Mouse (Mus musculus) spleen, postnatal 10 days (tissue): Measurements from ENCODE around the gene Ildr1.

Source experiments
- DNase-seq, 2 experiments: peaks; one replicate each; pipeline ENCODE4 v3.0.0; 2021 to 2022; ENCODE audit warnings: low spot score in 2 of 2

Ildr1 gene

GRCm38 (mm10) chr16:36700484-36700883, 6.7 kb downstream of the Ildr1 start:
- DNase-seq: no peak

- DNase-seq: no peak
Observed at GRCm38 (mm10) chr16:36707702-36708423, 14.1 kb downstream of the Ildr1 start.

DNA sequence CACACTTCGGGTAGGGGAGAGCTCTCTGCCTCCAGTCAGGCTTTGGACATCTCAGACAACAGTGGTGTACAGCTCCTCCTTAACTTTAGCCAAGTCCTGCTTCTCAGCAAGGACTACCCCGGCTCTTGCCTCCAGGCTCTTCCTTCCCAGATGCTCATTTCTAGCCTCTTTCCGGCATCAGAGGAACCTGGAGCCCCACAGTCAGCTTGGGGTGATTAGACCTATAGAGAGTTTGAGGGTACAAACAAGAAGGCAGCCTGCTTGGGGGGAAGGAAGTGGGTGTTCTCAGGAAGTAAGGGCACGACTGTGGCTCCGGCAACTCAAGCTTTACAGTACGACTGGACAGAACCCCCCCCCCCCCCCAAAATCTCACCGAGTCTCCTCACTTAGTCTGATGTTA, 15.0 kb downstream of the Ildr1 start:
- DNase-seq: no peak

DNA sequence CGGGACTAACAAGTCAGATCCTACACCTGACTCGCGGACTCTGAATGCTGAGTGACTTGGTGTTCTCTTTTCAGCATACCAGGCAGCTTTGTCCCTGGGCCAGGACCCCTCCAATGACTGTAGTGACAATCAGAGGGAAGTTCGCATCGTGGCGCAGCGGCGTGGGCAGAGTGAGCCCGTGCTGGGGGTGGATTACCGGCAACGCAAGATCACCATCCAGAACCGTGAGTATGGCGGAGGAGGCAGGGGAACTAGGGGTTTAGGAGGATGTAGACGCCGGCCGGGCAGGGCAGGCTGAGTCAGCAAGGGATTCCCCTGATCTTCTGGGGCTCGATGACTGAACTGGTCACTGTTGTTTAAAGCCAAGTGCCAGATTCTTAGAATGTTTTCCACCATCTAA, 15.6 kb downstream of the Ildr1 start:
- DNase-seq: peak in 1 of 2 experiments; percentile 47

- peak in 1 of 2 experiments; percentile 41 for DNase-seq
Observed at GRCm38 (mm10) chr16:36710794-36711193, 17.0 kb downstream of the Ildr1 start.

DNA sequence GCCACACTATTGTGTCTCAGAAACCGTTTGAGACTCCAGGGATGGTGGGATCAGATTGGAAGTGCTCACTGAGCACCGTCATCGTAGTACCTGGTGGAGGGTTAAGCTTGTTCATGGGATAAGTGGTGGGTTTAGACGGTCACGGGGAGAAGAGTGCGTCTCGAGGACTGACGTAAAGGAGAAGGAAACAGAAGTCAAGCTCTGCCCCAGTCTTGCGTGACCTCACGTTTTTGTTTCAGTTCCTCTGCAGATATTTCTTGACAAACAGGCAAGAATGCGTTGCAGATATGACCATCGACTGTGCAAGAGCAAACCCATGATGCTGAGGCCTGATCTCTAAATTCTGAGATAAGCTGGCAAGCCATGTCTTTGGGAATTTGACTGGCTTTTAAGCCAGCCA, 18.0 kb downstream of the Ildr1 start:
- DNase-seq: peak in 1 of 2 experiments; percentile 62

DNA sequence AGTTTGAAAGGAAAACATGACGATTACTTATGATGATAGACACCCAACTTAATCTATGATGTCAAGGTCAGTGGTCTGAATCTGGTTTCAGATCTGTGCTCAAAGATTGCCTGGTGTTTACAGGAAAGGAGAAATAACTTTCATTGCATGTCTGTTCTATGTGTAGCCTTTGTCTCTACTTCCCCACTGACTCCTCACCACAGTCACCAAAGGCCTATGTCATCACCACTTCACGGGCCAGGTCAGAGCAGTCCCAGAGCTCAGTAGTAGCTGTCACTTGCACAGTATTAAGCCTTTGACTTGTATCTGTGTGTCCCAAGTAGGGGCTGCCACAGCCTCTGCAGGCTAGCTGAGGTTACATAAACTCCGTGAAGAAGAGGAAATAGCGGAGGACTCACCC, 23.7 kb downstream of the Ildr1 start:
- no peak for DNase-seq

DNA sequence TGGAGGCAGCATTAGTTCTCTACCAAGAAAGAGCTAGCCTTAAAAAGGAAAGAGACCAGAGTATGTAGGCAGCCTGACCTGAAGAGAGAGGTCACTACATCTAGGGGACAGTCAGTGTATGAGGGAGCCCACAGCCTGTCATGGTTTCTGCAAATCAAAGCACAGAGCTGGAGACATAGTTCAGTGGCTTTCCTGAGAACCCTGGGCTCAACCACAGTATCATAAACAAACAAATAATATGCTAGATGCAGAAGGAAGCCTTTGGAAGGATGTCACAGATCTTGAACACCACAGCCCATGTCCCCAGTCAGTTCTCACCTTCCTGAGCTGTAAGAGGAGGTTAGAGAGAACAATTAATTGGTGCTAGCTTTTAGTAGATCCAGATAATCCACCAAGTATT, 24.9 kb downstream of the Ildr1 start:
- DNase-seq: no peak

GRCm38 (mm10) chr16:36720194-36721055, 26.6 kb downstream of the Ildr1 start:
- DNase-seq: no peak

GRCm38 (mm10) chr16:36722739-36723138, 29.0 kb downstream of the Ildr1 start:
- DNase-seq: no peak

DNA sequence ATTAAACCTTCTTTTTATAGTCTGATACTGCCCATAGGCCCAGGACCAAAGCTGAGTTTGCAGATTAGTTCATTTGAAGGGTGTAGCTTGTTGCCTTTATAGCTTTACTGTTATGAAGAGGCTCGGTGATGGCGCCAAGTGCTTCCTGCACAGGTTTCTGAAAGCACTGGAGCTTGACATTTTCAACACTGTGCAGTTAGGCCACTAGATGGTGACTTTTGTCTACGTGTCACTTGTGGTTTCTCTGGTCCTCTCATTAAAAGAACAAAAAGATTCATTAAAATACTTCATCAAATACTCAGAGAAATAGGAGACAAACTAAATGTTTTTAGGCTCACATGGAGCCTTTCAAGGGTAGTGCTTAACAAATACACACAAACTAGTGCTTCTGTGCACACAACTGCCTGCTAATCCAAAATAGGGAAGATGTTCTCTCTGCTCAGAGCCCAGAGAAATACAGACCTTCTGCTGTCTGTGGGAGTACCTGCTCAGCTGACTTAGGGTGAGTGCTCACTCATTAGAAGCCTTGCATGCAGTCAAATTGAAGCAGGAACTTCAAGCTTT, 30.2 kb downstream of the Ildr1 start:
- DNase-seq: no peak

- DNase-seq: no peak
Observed at GRCm38 (mm10) chr16:36728959-36729358, 35.2 kb downstream of the Ildr1 start.

GRCm38 (mm10) chr16:36732572-36732971, 38.8 kb downstream of the Ildr1 start:
- DNase-seq: no peak

DNA sequence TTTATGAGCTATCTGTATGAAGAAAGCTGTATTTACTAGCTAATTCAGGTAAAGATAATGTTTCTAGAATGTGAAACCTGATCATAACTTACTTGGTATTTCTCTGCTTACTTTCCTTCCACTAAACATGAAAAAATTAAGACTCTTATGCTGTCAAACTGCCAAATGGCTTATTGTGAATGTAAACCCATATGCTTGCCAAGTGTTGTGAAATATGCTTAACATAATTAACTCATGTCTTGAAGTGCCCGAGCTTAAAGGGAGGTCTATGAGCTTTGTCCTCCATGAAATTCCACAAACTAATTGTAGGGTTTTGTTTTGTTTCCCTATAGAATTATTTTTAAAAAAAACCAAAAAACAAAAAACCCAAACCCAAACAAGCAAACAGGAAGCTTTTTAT, 40.0 kb downstream of the Ildr1 start:
- no peak for DNase-seq

GRCm38 (mm10) chr16:36735421-36735820, 41.6 kb downstream of the Ildr1 start:
- no peak for DNase-seq

DNA sequence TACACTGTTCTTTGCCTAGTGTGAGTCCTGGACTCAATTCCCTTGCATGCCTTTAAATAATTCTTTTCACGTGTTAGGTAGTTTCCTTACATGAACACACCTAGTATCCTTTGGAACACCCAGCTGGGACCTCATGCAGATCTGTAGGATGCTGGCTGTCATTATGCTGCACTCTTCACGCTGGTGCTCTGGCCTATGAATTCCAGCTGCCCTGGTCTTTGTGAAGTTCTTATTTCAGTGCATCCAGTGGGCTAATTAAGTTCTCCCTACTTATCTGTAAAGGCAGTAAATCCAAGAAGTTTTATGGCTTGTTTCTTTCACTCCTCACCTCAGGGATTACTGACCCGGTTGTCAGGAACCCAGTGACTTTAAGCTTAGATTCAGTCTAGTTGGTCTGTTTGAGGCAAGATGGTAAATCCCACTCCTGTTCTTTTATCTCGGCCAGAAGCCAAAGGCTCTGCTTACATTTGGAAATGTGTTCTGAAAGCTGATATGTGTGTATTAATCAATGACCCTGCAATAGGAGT, 45.7 kb downstream of the Ildr1 start:
- no peak for DNase-seq

- no peak for DNase-seq
Observed at GRCm38 (mm10) chr16:36743580-36743979, 49.8 kb downstream of the Ildr1 start.

DNA sequence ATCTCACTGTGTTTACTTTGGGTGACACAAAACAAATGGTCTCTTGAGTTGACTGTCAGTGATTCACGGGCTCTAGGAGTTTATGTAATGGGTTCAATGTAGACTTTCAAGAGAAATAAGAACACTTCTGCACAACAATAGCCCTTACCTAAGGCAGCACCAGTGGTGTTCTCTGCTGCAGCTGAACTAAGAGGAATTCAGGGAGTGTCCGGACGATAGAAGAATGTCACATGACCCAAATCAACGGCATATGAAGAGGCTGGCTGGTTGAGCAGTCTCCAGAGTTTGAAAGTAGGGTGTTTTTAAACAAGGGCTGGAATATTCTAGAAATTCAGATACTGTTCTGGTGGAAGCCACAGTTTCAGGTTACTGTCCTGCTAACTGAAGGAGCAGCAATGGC, 53.3 kb downstream of the Ildr1 start:
- DNase-seq: no peak

DNA sequence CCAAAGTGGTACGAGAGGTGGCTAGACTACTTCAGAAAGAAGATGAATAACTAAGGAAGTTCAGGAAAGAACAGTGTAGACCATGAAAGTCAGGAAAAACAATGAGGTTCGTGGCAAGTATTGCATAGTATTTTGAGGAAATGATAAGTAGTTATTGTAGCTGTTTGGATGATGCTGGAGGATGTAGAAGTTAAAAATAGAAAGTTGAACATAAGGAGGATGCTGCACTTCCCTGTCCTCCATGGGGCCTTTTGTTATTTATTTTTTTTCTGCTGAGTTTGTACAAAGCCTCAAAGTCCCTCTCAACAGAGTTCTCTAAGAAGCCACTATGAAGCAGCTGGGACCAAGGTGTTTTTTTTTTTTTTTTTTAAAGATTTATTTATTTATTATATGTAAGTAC, 54.0 kb downstream of the Ildr1 start:
- no peak for DNase-seq

GRCm38 (mm10) chr16:36751979-36752378, 58.2 kb downstream of the Ildr1 start:
- no peak for DNase-seq

- DNase-seq: peak in 1 of 2 experiments; percentile 20
Observed at GRCm38 (mm10) chr16:36770191-36770771, 76.5 kb downstream of the Ildr1 start.

GRCm38 (mm10) chr16:36770830-36771229, 77.1 kb downstream of the Ildr1 start:
- DNase-seq: no peak
